Mouse (Mus musculus) adrenal gland, adult (tissue): ENCODE data around the gene Spint1.
A peak's percentile ranks its signal among the peaks of the same experiment; 100 is the strongest.

ENCODE experiments used
- DNase-seq, 2 experiments: peaks; one replicate each; pipeline ENCODE4 v3.0.0; 2022 to 2023; ENCODE audit warnings: low spot score in 1 of 2; ENCODE audit not compliant: inconsistent age in 2 of 2

Spint1 gene

GRCm38 (mm10) chr2:119292852-119293251, 55.7 kb downstream of the Spint1 start:
- peak in 1 of 2 experiments; percentile 62 for DNase-seq

DNA sequence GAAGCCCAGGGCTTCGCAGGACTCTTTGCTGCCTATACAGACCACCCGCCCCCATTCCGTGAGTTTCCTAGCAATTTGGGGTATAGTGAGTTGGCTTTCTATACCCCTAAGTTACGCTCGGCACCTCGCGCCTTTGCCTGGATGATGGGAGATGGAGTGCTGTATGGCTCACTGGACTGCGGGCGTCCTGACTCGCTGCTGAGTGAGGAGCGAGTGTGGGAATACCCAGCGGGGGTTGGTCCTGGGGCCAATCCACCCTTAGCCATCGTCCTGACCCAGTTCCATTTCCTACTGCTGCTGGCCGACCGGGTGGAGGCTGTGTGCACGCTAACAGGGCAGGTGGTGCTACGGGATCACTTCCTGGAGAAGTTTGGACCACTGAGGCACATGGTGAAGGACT, 56.1 kb downstream of the Spint1 start:
- DNase-seq, result peak in 1 of 2 experiments; percentile 26

DNA sequence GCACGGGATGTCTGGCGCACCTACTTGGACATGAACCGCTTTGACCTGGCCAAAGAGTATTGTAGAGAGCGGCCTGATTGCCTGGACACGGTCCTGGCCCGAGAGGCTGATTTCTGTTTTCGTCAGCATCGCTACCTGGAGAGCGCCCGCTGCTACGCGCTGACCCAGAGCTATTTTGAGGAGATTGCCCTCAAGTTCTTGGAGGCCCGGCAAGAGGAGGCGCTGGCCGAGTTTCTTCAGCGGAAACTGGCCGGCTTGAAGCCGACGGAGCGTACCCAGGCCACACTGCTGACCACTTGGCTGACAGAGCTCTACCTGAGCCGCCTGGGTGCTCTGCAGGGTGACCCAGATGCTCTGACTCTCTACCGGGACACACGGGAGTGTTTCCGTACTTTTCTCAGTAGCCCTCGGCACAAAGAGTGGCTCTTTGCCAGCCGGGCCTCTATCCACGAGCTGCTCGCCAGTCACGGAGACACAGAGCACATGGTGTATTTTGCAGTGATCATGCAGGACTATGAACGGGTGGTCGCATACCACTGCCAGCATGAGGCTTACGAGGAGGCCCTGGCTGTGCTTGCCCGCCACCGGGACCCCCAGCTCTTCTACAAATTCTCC, 56.7 kb downstream of the Spint1 start:
- peak in 1 of 2 experiments; percentile 24 for DNase-seq

DNA sequence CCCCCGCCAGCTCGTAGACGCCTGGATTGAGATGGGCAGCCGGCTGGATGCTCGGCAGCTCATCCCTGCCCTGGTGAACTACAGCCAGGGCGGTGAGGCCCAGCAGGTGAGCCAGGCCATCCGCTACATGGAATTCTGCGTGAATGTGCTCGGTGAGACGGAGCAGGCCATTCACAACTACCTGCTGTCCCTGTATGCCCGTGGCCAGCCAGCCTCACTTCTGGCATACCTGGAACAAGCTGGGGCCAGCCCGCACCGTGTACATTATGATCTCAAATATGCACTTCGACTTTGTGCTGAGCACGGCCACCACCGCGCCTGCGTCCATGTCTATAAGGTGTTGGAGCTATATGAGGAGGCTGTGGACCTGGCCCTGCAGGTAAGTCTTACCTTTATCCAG, 57.2 kb downstream of the Spint1 start:
- peak in 1 of 2 experiments; percentile 23 for DNase-seq

- DNase-seq, result peak in 1 of 2 experiments; percentile 23
Measured at GRCm38 (mm10) chr2:119296756-119297155, 59.6 kb downstream of the Spint1 start.

DNA sequence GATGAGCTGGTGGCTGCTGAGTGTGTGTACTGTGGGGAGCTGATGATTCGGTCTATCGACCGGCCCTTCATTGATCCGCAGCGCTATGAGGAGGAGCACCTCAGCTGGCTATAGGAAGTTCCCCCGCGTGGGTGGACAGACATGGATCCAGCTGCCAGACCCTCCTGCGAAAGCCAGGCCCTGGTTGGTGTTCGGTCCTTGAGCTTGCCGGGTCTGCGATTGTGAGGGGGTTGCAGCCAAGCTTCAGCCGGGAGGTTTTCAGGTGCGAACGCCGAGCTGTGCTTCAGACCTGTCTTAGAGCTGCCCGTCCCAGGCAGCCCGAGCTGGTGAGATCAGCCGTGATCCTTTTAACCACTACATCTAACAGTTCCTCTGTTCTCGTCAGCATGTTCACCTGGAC, 60.3 kb downstream of the Spint1 start:
- DNase-seq, result peak in 1 of 2 experiments; percentile 28

DNA sequence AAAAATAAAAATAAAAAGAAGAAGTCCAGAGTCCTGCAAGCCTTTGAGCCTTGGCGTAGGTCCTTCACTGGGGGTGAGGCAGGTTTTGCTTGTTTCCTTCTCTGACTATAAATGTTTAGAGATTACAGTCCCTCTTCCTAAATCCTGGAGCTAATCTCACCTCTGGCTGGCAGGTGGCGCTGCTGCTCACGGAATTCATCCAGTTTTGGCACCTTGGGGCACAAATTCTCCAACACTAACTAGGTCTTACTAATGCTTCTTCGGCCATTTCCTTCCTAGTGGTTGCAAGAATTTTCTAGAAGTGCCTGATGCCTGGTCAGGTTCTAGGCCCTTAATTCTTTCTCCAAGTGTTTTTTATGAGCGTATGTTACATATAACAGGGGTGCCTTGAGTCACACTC, 61.2 kb downstream of the Spint1 start:
- DNase-seq, result peak; percentile 61 to 90

- DNase-seq, result peak in 1 of 2 experiments; percentile 33
Measured at GRCm38 (mm10) chr2:119298839-119299238, 61.7 kb downstream of the Spint1 start.
